Mouse (Mus musculus): ENCODE results near the gene Ifna11.
"Not testable (repeated sequence)": the region's sequence is repeated elsewhere in the genome, so short reads cannot be mapped to it uniquely, and the experiment has no call there.

The Ifna11 gene

GRCm38 (mm10) chr4:88819659-88820058, at the start of gene Ifna11:
Gene Ifna11, plus strand, starts transcription at chr4:88819959.
- TF ChIP-seq GATA4 (IDR thresholded peaks at IDR 0.05; ENCODE audit: insufficient replicate concordance, low read length) = no peak

- not testable (repeated sequence) for TF ChIP-seq GATA4 (IDR thresholded peaks at IDR 0.05; ENCODE audit: insufficient replicate concordance, low read length)
Measured at GRCm38 (mm10) chr4:88773534-88773933, 46.2 kb upstream of the Ifna11 start, which contains the start of gene Gm13290. Gene Gm13290, plus strand, starts transcription at chr4:88773834.

- TF ChIP-seq GATA4 (IDR thresholded peaks at IDR 0.05; ENCODE audit: insufficient replicate concordance, low read length) = not testable (repeated sequence)
Measured at GRCm38 (mm10) chr4:88776622-88777021, 43.1 kb upstream of the Ifna11 start, which contains the start of gene Gm13289. Gene Gm13289, plus strand, starts transcription at chr4:88776922.

- not testable (repeated sequence) for TF ChIP-seq GATA4 (IDR thresholded peaks at IDR 0.05; ENCODE audit: insufficient replicate concordance, low read length)
Measured at GRCm38 (mm10) chr4:88779550-88779949, 40.2 kb upstream of the Ifna11 start, which contains the start of gene Gm13272. Gene Gm13272, plus strand, starts transcription at chr4:88779850.

- TF ChIP-seq GATA4 (IDR thresholded peaks at IDR 0.05; ENCODE audit: insufficient replicate concordance, low read length) = not testable (repeated sequence)
Measured at GRCm38 (mm10) chr4:88781831-88782230, 37.9 kb upstream of the Ifna11 start, which contains the start of gene Ifnz. Gene Ifnz, plus strand, starts transcription at chr4:88782131.

- TF ChIP-seq GATA4 (IDR thresholded peaks at IDR 0.05; ENCODE audit: insufficient replicate concordance, low read length) = not testable (repeated sequence)
Measured at GRCm38 (mm10) chr4:88785409-88785808, 34.4 kb upstream of the Ifna11 start, which contains the start of gene Gm13276. Gene Gm13276, plus strand, starts transcription at chr4:88785709.

- TF ChIP-seq GATA4 (IDR thresholded peaks at IDR 0.05; ENCODE audit: insufficient replicate concordance, low read length) = not testable (repeated sequence)
Measured at GRCm38 (mm10) chr4:88788402-88788801, 31.4 kb upstream of the Ifna11 start, which contains the start of gene Gm13277. Gene Gm13277, plus strand, starts transcription at chr4:88788632.

- TF ChIP-seq GATA4 (IDR thresholded peaks at IDR 0.05; ENCODE audit: insufficient replicate concordance, low read length) = not testable (repeated sequence)
Measured at GRCm38 (mm10) chr4:88791250-88791649, 28.5 kb upstream of the Ifna11 start, which contains the start of gene Gm13278. Gene Gm13278, plus strand, starts transcription at chr4:88791550.

- TF ChIP-seq GATA4 (IDR thresholded peaks at IDR 0.05; ENCODE audit: insufficient replicate concordance, low read length) = not testable (repeated sequence)
Measured at GRCm38 (mm10) chr4:88793936-88794675, 25.7 kb upstream of the Ifna11 start, which contains the start of gene Gm13275. Gene Gm13275, plus strand, starts transcription at chr4:88794487.

GRCm38 (mm10) chr4:88797097-88797496, 22.7 kb upstream of the Ifna11 start, which contains the start of gene Gm13279:
Gene Gm13279, plus strand, starts transcription at chr4:88797397.
- TF ChIP-seq GATA4 (IDR thresholded peaks at IDR 0.05; ENCODE audit: insufficient replicate concordance, low read length) = not testable (repeated sequence)

- not testable (repeated sequence) for TF ChIP-seq GATA4 (IDR thresholded peaks at IDR 0.05; ENCODE audit: insufficient replicate concordance, low read length)
Measured at GRCm38 (mm10) chr4:88799365-88799764, 20.4 kb upstream of the Ifna11 start, which contains the start of gene Gm13285. Gene Gm13285, plus strand, starts transcription at chr4:88799665.

- TF ChIP-seq GATA4 (IDR thresholded peaks at IDR 0.05; ENCODE audit: insufficient replicate concordance, low read length) = not testable (repeated sequence)
Measured at GRCm38 (mm10) chr4:88802954-88803353, 16.8 kb upstream of the Ifna11 start, which contains the start of gene Gm13287. Gene Gm13287, plus strand, starts transcription at chr4:88803254.

GRCm38 (mm10) chr4:88805231-88805630, 14.5 kb upstream of the Ifna11 start, which contains the start of gene Gm13288:
Gene Gm13288, plus strand, starts transcription at chr4:88805531.
- TF ChIP-seq GATA4 (IDR thresholded peaks at IDR 0.05; ENCODE audit: insufficient replicate concordance, low read length) = not testable (repeated sequence)

- TF ChIP-seq GATA4 (IDR thresholded peaks at IDR 0.05; ENCODE audit: insufficient replicate concordance, low read length) = no peak
Measured at GRCm38 (mm10) chr4:88815928-88816327, 3.8 kb upstream of the Ifna11 start, which contains the start of gene Ifna7. Gene Ifna7, plus strand, starts transcription at chr4:88816228.

GRCm38 (mm10) chr4:88822995-88823394, 3.2 kb downstream of the Ifna11 start:
- TF ChIP-seq GATA4 (IDR thresholded peaks at IDR 0.05; ENCODE audit: insufficient replicate concordance, low read length) = no peak

All from liver, adult (tissue).